Mouse (Mus musculus): Measurements from ENCODE around the gene Pla2g2f.

The Pla2g2f gene

DNA sequence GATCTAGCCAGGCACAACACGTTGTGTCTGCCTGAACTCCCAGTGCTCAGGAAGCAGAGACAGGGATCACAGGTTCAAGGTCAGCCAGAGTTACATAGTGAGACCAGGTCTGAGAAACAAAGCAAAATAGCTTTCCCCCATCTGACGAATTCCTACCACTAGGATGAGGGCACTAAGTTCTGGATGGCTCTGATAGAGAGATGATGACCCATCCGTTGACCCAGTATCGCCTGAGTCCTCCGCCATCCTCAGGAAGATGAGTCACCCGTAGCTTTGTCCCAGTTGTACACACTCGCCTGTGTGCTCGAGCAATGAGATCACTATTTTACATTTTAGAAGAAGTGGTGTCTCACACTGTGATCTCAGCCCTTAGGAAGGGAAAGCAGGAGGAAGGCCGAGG, 4.8 kb upstream of the Pla2g2f start:
- DNase-seq (ENCODE audit: low spot score in 2 of 2) = no peak

GRCm38 (mm10) chr4:138755983-138756382, 1.4 kb downstream of the Pla2g2f start:
- DNase-seq (ENCODE audit: low spot score in 2 of 2) = no peak

GRCm38 (mm10) chr4:138755439-138755838, 2.0 kb downstream of the Pla2g2f start:
- DNase-seq (ENCODE audit: low spot score in 2 of 2) = no peak

DNA sequence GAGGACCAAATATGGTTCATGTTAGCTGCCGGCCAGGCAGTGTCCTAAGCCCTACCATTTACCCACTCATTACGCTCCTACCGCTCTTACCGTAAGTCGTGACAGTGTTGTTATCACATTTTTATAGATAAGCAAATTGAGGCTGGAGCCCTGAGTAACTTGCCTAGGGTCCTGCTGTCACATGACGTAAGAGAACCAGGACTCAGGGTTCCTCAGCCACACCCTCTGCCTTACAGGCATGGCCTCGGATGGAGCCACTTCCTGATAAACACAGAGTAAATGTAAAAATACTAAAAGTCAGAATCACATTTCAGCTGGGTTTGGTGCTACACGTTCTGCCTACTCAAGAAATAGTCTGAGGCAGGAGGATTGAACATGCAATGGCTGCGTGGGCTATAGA, 3.0 kb downstream of the Pla2g2f start:
- DNase-seq (ENCODE audit: low spot score in 2 of 2) = no peak

GRCm38 (mm10) chr4:138753608-138754007, 3.8 kb downstream of the Pla2g2f start:
- no peak for DNase-seq (ENCODE audit: low spot score in 2 of 2)

DNA sequence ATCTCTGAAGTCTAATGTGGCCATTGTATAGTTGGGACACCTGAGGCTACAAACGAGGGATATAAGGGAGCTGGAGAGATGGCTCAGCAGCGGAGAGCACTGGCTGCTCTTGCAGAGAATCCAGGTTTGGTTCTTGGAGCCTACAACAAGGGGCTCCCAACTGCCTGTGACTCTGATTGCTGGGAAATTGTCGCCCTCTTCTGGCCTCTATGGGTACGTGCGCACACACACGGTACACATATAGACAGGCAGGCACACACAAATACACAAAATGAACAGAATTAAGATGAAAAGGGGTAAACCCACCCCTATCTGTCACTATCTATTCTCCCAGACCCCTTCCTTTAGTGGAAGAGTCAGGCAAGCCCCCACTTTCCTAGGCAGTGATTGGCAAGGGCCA, 4.8 kb downstream of the Pla2g2f start:
- DNase-seq (ENCODE audit: low spot score in 2 of 2) = no peak

DNA sequence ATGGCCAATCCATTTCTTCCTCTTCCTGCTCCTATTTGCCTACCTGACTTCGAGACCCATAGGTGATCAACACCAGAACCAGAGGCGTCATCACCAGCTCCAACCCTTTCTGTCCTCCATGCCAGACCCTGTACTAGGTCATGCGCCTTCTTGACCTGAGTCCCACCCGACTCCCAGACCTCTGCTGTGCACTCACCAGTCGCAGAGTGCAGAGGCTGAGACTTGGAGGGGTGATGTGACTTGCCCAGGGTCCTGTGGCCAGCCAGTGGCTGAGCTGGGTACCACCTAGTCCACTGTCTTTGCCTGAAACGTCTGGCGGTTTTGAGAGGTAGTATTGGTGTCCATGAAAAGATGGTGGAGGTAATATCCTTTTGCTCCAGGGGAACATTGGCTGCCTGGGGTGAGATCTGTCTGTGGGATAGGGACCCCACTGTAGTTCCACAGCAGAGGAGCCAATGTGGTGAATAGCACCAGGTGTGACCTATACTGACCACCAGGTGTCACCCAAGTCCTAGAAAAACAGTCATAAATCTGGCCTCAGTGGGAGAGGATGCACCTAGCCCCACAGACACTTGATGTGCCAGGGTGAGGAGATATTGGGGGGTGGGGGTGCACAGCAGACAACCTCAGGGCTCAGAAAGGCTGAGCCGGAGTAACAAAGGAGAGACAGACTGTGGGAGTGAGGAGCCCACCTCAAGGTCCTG, 8.9 kb downstream of the Pla2g2f start:
- peak; percentile 72 to 75 for DNase-seq (ENCODE audit: low spot score in 2 of 2)

DNA sequence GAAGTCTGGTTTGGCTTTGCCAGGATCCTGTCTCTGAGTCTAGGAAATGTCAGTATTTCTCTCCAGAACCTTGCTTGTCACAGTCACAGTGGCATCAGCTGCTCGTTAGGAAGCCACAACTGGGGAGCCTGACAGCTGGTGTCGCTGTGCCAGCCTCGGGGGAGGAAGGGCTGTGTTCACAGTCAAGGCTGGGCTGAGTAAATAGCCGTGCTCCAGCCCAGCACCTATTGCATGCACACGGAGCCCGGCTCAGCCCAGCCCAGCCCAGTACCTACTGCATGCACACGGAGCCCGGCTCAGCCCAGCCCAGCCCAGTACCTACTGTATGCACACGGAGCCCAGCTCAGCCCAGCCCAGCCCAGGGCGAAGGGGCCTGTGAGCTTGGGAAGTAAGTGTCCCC, 9.6 kb downstream of the Pla2g2f start:
- peak in 1 of 2 experiments; percentile 66 for DNase-seq (ENCODE audit: low spot score in 2 of 2)

GRCm38 (mm10) chr4:138746866-138747265, 10.6 kb downstream of the Pla2g2f start:
- peak in 1 of 2 experiments; percentile 59 for DNase-seq (ENCODE audit: low spot score in 2 of 2)

- DNase-seq (ENCODE audit: low spot score in 2 of 2) = no peak
Observed at GRCm38 (mm10) chr4:138745884-138746283, 11.5 kb downstream of the Pla2g2f start.

- no peak for DNase-seq (ENCODE audit: low spot score in 2 of 2)
Observed at GRCm38 (mm10) chr4:138739136-138739851, 18.1 kb downstream of the Pla2g2f start.

DNA sequence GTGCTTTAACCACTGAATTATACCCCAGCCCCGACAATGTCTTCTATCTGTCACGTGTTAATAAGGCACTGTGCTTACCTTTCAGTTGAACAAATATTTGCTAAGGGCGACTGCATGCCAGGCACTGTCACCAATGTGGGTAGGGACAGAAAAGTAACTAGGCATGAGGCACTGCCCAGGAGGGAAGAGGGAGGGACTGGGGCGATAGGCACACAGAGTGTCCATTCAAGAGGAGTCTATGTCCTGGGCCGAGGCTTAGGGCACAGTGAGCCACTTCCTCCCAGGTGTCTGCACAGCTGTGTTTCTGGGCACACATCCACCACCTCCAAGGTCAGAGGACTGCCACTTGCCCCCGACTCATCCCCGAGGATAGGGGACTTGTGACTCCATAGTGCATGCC, 20.4 kb downstream of the Pla2g2f start, which contains the start of gene Ubxn10:
Gene Ubxn10 (minus strand): TSS at position 137 of the 400 bp plus-strand sequence.
- DNase-seq (ENCODE audit: low spot score in 2 of 2) = no peak

GRCm38 (mm10) chr4:138734863-138735262, 22.6 kb downstream of the Pla2g2f start:
- no peak for DNase-seq (ENCODE audit: low spot score in 2 of 2)

- DNase-seq (ENCODE audit: low spot score in 2 of 2) = no peak
Observed at GRCm38 (mm10) chr4:138734105-138734504, 23.3 kb downstream of the Pla2g2f start.

- DNase-seq (ENCODE audit: low spot score in 2 of 2) = no peak
Observed at GRCm38 (mm10) chr4:138729018-138729703, 28.3 kb downstream of the Pla2g2f start.

DNA sequence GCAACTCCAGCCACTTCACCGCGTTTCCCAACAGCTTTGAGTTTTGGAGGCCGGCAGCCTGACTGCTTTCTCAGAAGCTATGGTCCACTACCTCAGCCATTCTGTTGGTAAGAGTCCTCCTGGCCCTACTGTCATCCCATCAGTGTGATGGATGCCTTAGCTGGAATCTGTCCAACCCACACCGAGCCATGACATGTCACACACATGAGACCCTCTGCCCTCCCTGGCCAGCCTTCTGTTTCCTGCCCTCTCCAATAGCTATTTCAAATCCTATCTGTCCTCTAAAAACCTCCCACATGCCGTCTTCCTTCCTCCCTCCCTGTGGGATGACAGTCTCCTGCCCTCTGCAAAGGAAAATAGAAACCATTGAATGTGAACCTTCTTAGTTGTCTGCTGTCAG, 31.7 kb downstream of the Pla2g2f start:
- DNase-seq (ENCODE audit: low spot score in 2 of 2) = no peak

GRCm38 (mm10) chr4:138725127-138725461, 32.3 kb downstream of the Pla2g2f start:
- no peak for DNase-seq (ENCODE audit: low spot score in 2 of 2)

- peak; percentile 81 to 82 for DNase-seq (ENCODE audit: low spot score in 2 of 2)
Observed at GRCm38 (mm10) chr4:138724354-138725126, 32.9 kb downstream of the Pla2g2f start, which contains the start of gene Pla2g2c. Gene Pla2g2c, plus strand, starts transcription at chr4:138724792.

DNA sequence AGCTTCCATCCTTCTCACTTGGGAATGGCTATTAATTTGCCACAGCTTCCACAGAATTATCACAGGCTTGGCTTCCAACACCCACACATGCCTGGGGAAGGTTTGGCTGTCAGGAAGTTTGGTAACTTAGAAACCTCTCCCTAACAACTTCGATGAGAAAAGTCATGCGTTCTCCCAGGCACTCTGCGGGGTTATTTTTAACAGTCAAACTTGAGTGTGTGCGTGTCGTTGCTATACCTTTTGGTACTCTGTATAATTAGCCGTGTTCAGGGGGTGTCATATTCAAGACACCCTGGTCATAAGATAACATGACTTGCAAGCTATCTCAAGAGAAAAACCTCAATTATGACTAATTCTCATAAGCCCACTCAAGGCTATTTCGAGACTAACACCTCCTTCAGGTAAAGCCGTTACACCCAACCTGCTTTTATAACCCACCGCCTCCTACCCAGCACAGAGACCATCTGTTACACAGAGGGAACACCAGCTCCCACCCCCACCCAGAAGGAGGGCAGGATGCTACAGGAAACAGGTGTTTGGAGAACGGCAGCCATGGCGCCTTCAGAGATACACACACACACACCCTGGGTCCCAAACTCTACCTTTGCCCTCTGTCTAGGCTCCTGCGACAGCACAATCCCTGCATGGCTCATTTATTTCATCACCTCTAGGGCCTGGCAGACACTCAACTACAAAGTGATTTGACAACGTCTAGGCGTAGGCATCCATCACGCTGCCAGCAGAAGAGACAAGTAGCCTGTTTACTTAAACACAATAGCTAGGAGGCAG, 33.7 kb downstream of the Pla2g2f start:
- DNase-seq (ENCODE audit: low spot score in 2 of 2) = peak; percentile 88 to 89

DNA sequence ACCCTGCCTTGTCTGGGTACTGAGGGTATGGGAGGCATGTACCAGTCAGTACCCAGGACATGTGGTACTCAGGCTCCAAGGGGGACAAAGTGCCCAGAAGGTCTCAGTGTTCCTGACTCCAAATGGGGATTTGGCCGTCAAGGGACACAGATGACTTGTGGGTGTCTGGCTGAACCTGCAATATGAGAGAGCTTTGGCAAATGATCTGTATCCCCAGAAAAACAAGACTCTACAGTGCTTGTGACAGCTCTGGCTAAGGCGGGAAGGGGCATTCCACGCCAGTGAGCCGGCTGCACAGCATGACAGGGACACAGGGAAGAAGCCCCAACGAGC, 38.2 kb downstream of the Pla2g2f start:
- no peak for DNase-seq (ENCODE audit: low spot score in 2 of 2)

DNA sequence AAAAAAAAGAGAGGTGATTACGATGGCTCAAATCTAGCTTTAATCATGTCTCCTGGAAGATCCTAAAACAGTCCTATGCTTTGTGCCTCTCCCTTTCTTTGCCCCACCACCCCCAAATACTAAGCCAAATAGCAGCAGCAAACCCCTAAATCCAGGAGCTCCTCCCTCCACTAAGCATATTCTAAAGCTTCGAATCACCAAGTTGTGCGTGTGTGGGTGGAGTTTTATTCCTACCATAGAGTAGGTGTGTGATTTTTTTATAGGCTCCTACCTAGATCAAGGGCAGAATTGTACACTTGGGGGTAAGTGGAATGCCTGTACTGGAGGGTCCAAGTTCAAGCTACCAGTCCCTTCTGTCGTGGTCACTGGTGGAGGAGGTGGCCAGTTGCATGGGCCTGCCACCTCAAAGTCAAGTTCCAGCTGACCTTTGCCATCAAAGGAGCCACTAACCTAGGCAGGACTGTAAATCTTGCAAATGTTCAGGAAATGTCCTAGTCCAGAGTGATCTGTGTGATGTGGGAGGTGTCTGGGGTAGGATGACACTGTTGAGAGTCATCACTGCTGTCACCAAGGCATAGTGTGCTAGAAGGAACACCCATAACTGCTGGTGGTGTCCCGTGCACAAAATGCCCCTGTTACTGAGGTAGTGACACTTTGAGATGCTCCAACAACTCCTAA, 38.7 kb downstream of the Pla2g2f start:
- no peak for DNase-seq (ENCODE audit: low spot score in 2 of 2)
